Mouse (Mus musculus): ENCODE results near the gene Gm28539.
"Not testable (repeated sequence)": the region's sequence is repeated elsewhere in the genome, so short reads cannot be mapped to it uniquely, and the experiment has no call there.

Gm28539 gene

DNA sequence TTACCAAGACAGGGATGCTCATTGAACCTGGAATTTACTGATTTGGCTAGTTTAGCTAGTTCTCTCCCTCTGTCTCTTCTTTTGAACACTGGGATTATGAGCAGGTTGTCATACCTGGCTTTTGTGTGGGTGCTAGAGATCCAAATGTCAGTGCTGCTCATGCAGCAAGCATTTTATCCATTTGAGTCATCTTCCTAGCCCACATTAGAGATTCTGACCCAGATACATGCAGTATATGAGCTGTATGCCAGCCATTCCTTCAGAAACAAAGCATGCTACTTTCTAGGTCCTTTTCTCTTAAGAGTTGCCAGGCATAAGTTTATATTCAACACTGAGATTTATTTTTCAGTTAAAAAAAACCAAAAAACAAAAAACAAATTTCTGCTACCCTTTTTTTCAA lies 116.4 kb downstream of the Gm28539 start:
- no peak for DNase-seq (ENCODE audit: extremely low spot score, low read depth, low spot score)

DNA sequence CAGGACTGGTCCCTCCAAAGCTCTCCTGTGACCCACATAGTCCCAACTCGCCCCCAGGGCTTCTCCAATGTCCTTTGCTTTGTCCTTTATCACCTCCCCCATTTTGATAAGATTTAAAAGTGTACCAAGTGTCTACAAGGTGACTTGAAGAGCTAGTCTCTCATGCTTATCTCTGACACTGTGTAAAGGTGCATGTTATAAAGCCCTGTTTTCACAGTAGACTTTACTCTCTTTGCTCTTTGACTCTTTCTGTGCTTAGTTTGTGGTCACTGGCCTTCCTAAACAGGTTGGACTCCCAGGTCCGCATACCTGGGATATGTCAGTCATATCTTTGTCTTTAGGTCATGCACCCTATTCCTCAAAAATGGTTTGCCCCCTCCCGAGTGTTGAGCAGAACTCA lies 118.7 kb downstream of the Gm28539 start:
- DNase-seq (ENCODE audit: extremely low spot score, low read depth, low spot score): no peak

DNA sequence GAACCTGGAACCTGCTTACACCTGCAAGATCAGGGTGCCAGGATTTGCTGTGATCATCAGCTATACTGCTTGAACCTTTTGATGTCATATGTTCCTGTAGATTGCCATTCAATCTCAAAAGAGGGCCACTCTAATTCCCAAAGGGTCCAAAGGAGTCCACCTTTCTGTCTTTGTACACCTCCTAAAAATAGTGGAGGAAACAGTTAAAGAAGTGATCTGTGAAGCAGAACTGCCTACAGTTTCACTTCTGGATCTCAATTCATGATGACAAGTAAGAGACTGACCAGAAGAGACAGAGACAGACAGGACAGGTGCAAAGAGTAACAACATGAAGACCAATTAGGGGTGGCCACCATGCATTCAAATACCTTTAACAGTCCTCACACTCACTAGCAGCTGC lies 127.1 kb downstream of the Gm28539 start:
- no peak for DNase-seq (ENCODE audit: extremely low spot score, low read depth, low spot score)

- DNase-seq (ENCODE audit: extremely low spot score, low read depth, low spot score): no peak
Observed at GRCm38 (mm10) chr16:18969420-18970128, 133.2 kb downstream of the Gm28539 start.

- DNase-seq (ENCODE audit: extremely low spot score, low read depth, low spot score): no peak
Observed at GRCm38 (mm10) chr16:18970837-18971236, 134.5 kb downstream of the Gm28539 start.

GRCm38 (mm10) chr16:18975665-18976064 lies 139.3 kb downstream of the Gm28539 start:
- not testable (repeated sequence) for DNase-seq (ENCODE audit: extremely low spot score, low read depth, low spot score)

GRCm38 (mm10) chr16:18976315-18976714 lies 139.9 kb downstream of the Gm28539 start:
- DNase-seq (ENCODE audit: extremely low spot score, low read depth, low spot score): no peak

GRCm38 (mm10) chr16:18986381-18986780 lies 150.0 kb downstream of the Gm28539 start:
- DNase-seq (ENCODE audit: extremely low spot score, low read depth, low spot score): no peak

GRCm38 (mm10) chr16:18986860-18987259 lies 150.5 kb downstream of the Gm28539 start:
- no peak for DNase-seq (ENCODE audit: extremely low spot score, low read depth, low spot score)

- DNase-seq (ENCODE audit: extremely low spot score, low read depth, low spot score): not testable (repeated sequence)
Observed at GRCm38 (mm10) chr16:19002610-19003389, 166.4 kb downstream of the Gm28539 start.

- no peak for DNase-seq (ENCODE audit: extremely low spot score, low read depth, low spot score)
Observed at GRCm38 (mm10) chr16:19003757-19004156, 167.4 kb downstream of the Gm28539 start.

GRCm38 (mm10) chr16:19005298-19005697 lies 168.9 kb downstream of the Gm28539 start:
- no peak for DNase-seq (ENCODE audit: extremely low spot score, low read depth, low spot score)
